Mouse (Mus musculus): ENCODE measurements around the gene Sipa1l1. TPM values are rescaled to one million over a fixed set of nuclear protein-coding genes. Genes with fewer than 3 reads are reported as not detected.

Sipa1l1 gene
- total and polyA plus RNA-seq, 3 experiments = 13.6 to 36.7 (median 23.6) TPM

- dilution Hi-C loops (cut with MboI; ENCODE audit: extremely low pct_ligation_motif_present, extremely low pct_unique_long_range_greater_than_20kb, low sequenced_read_pairs) = no loop called here
- H3K27ac ChIP-seq (ENCODE audit: insufficient read depth, low read depth) = no peak overlapping the region
- in situ Hi-C loops (cut with MboI; ENCODE audit: low pct_ligation_motif_present, low pct_unique_long_range_greater_than_20kb, low sequenced_read_pairs) = no loop called here
- H3K4me3 ChIP-seq (replicated peaks in 1 of 3; ENCODE audit: low read depth in 2 of 3, low read length in 2 of 3, poor library complexity in 1 of 3) = no peak overlapping the region
- H3K27me3 ChIP-seq (replicated peaks) = no peaks in the 10 kb centered on the region
- TF ChIP-seq KAT2A (IDR thresholded peaks at IDR 0.05; ENCODE audit: insufficient replicate concordance, low read length) (no peak), RCOR1 (conservative IDR thresholded peaks at IDR 0.05; ENCODE audit: low read depth, low read length) (no peak), POLR2A (IDR thresholded peaks at IDR 0.05; ENCODE audit: low read depth, low read length) (no peak), JUND (conservative IDR thresholded peaks at IDR 0.05; ENCODE audit: low read depth, low read length) (no peak), JUN (IDR thresholded peaks at IDR 0.05; ENCODE audit: insufficient read depth, low read depth, low read length) (no peak), TBP (conservative IDR thresholded peaks at IDR 0.05; ENCODE audit: low read depth, low read length) (no peak), CTCF (conservative IDR thresholded peaks at IDR 0.05 in 1 of 2, IDR thresholded peaks at IDR 0.05 in 1 of 2; ENCODE audit: low read depth in 2 of 2, low read length in 2 of 2) (no peak), MAFK (IDR thresholded peaks at IDR 0.05; ENCODE audit: insufficient replicate concordance, low read length) (no peak), ZC3H11A (IDR thresholded peaks at IDR 0.05; ENCODE audit: low read depth, low read length) (no peak), TCF12 (IDR thresholded peaks at IDR 0.05; ENCODE audit: low read depth, low read length) (no peak), MEF2A (IDR thresholded peaks at IDR 0.05; ENCODE audit: borderline replicate concordance, low read depth, low read length) (no peak), IRF4 (IDR thresholded peaks at IDR 0.05; ENCODE audit: low read depth, low read length) (no peak), NRF1 (IDR thresholded peaks at IDR 0.05; ENCODE audit: low read depth, low read length) (no peak), GABPA (IDR thresholded peaks at IDR 0.05; ENCODE audit: insufficient replicate concordance, low read depth, low read length) (no peak), MAX (IDR thresholded peaks at IDR 0.05; ENCODE audit: low read length) (no peak), ZKSCAN1 (IDR thresholded peaks at IDR 0.05; ENCODE audit: borderline replicate concordance, low read depth, low read length) (no peak), USF1 (IDR thresholded peaks at IDR 0.05; ENCODE audit: low read depth, low read length) (no peak), E2F4 (IDR thresholded peaks at IDR 0.05; ENCODE audit: insufficient replicate concordance, low read depth, low read length) (no peak), POLR2AphosphoS2 (IDR thresholded peaks at IDR 0.05; ENCODE audit: low read depth, low read length) (no peak)
- no peak overlapping the region for H3K9ac ChIP-seq (ENCODE audit: insufficient read depth, low read depth)
- H3K36me3 ChIP-seq (replicated peaks in 1 of 2; ENCODE audit: control insufficient read depth in 1 of 2, insufficient read depth in 1 of 2, low read length in 1 of 2) = peaks cover 0 to 20% of the 10 kb centered on the region in 2 experiments
- DNase-seq (ENCODE audit: extremely low read depth) = no peak
- H3K9me3 ChIP-seq (replicated peaks; ENCODE audit: low read length) = no peaks in the 10 kb centered on the region
- H3K4me1 ChIP-seq (ENCODE audit: control insufficient read depth in 1 of 2, insufficient read depth in 2 of 2) = peaks cover 13 to 26% of the 10 kb centered on the region in 2 experiments
- H3K79me2 ChIP-seq (replicated peaks; ENCODE audit: control insufficient read depth, extremely low read depth, insufficient read depth, poor library complexity, severe bottlenecking) = no peaks in the 10 kb centered on the region
- H3K4me2 ChIP-seq (ENCODE audit: insufficient read depth, low read depth, poor library complexity, severe bottlenecking) = no peak overlapping the region
Observed at GRCm38 (mm10) chr12:82187178-82187839, 18.2 kb downstream of the Sipa1l1 start.
